Mouse (Mus musculus): ENCODE results near the gene Ccr1. TPM values are rescaled to one million over a fixed set of nuclear protein-coding genes. Genes with fewer than 3 reads are reported as not detected.
A peak's percentile ranks its signal among the peaks of the same experiment; 100 is the strongest.
"Not testable (repeated sequence)": the region's sequence is repeated elsewhere in the genome, so short reads cannot be mapped to it uniquely, and the experiment has no call there.

The Ccr1 gene
- polyA plus RNA-seq, 1 experiment from 2014 or later, result 1.2 TPM

DNA sequence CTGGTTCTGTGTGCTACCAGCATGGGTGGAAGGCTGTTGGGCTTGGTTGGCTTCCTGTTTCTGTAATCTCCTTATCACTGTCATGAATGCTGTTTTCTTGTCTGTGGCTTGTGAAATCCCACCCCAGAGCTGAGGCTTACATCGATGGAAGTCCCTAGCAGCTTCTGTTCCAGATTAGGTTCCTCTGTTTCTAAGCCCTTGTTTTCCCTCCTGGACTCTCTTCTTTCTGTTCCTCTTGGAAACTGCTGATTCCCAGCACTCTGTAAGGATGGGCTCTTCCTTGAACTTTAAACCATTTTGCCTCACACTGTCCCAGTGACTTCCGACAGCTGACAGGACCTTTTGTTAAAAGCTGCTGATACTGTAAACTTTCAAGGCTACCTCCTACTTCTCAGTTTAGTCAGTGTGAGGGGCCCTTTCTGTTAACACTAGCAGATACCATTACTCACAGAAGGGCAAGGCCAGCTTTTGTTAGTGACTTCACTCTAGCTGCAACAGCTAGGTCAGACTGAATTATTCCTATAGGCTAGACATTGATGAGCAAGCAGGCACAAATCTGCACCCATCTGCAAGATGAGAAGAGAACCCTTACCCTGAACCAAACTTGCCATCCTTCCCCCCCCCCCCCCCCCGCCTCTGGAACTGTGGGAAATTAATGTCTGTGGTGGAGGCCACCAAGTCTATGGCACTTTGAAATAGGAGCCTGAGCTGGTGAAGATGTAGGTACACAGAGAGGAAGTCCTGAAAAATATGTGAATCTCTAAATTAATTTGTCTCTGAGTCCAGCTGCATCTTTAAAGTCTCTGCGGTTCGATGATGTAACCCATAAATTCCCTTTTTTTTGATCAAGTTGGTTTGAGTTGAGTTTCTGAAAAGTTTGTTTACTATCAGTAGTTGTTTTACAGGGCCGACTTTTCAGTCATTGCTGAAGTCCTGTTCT, 36.5 kb downstream of the Ccr1 start:
- Histone ChIP-seq H3K36me3 (no peaks in the 10 kb centered on the region), H3K27ac (replicated peaks) (no peak overlapping the region), H3K4me2 (no peak overlapping the region), H3K27me3 (no peaks in the 10 kb centered on the region), H3K4me3 (no peak overlapping the region), H3K9me3 (no peaks in the 10 kb centered on the region), H3K9ac (no peak overlapping the region), H3K4me1 (replicated peaks) (no peaks in the 10 kb centered on the region)
- 80% methylated on average over 6 of the region's 6 CpGs for WGBS
- ATAC-seq (ENCODE audit: low FRiP score, low read depth), result no peak

DNA sequence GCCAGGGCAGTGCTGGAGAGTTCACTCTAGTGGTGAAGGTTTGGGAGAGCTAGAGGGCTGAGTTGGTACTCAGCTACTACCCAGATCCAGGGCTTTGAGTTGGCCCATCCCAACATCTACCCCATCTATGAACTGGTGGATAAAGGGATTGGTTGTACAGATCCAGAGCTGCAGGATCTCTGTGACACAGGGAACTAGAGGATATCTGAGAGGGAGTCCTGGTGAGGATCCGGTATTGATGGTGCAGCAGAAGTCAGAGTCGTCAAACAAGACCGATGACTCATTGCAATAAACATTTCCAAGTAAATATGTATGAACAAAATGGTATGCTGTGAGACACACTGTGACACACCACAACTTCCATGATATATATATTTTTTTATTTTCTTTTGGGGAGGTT, 37.6 kb downstream of the Ccr1 start:
- no peaks in the 10 kb centered on the region for H3K27me3 ChIP-seq
- H3K27ac ChIP-seq (replicated peaks), result no peak overlapping the region
- H3K9me3 ChIP-seq, result no peaks in the 10 kb centered on the region
- no peak overlapping the region for H3K9ac ChIP-seq
- no peak overlapping the region for H3K4me3 ChIP-seq
- WGBS, result 95% methylated on average over 3 of the region's 3 CpGs
- no peak for ATAC-seq (ENCODE audit: low FRiP score, low read depth)
- no peak overlapping the region for H3K4me2 ChIP-seq
- H3K4me1 ChIP-seq (replicated peaks), result peaks cover 2% of the 10 kb centered on the region; the same call in 1 of the 2 replicates
- no peaks in the 10 kb centered on the region for H3K36me3 ChIP-seq

DNA sequence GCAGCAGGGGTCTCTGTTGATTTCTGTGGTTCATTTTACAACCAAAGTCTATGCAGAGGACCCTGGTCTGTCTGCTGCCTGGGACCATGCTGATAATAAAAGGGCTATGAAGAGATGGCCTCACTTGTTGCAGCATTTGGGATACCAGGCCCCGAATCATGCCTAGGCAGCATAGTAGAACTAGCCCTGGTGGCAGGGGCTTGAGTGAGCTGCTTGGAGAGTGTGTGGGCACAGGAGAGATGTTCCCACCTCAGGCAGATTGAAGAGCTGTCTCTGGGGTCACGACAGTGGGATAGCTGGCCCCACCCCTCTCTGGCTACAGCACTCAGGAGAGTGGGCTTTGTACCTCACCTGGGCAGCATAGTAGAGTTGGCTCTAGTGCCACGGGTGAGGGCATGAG, 38.0 kb downstream of the Ccr1 start:
- Histone ChIP-seq H3K4me2 (no peak overlapping the region), H3K36me3 (no peaks in the 10 kb centered on the region), H3K27me3 (no peaks in the 10 kb centered on the region), H3K4me3 (no peak overlapping the region), H3K9me3 (no peaks in the 10 kb centered on the region), H3K9ac (no peak overlapping the region), H3K4me1 (replicated peaks) (peaks cover 6% of the 10 kb centered on the region), H3K27ac (replicated peaks) (no peak overlapping the region)
- WGBS, result 84% methylated on average over 3 of the region's 3 CpGs
- no peak for ATAC-seq (ENCODE audit: low FRiP score, low read depth)

DNA sequence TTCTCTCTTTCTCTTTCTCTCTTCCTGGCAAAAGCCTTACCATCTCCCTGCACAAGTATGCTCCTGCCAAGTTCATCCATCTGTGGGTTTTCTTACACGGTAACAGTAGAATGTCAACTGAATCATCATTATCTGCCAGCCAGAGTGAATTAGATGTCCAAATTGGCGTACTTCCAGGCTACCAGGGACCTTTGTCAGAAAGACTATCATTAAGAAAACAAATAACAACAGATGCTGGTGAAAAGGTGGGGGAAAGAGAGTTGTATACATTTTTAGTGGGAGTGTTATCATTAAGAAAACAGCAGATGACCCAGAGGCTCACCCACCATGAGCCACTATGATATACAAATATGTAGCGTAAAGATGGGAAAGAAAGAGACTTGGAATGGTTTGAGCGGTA, 38.6 kb downstream of the Ccr1 start:
- no peak for ATAC-seq (ENCODE audit: low FRiP score, low read depth)
- H3K27ac ChIP-seq (replicated peaks), result no peak overlapping the region
- peaks cover 7% of the 10 kb centered on the region for H3K4me1 ChIP-seq (replicated peaks)
- WGBS, result 81% methylated on average over 4 of the region's 4 CpGs
- H3K27me3 ChIP-seq, result no peaks in the 10 kb centered on the region
- no peaks in the 10 kb centered on the region for H3K9me3 ChIP-seq
- no peak overlapping the region for H3K4me2 ChIP-seq
- H3K9ac ChIP-seq, result no peak overlapping the region
- no peaks in the 10 kb centered on the region for H3K36me3 ChIP-seq
- no peak overlapping the region for H3K4me3 ChIP-seq

DNA sequence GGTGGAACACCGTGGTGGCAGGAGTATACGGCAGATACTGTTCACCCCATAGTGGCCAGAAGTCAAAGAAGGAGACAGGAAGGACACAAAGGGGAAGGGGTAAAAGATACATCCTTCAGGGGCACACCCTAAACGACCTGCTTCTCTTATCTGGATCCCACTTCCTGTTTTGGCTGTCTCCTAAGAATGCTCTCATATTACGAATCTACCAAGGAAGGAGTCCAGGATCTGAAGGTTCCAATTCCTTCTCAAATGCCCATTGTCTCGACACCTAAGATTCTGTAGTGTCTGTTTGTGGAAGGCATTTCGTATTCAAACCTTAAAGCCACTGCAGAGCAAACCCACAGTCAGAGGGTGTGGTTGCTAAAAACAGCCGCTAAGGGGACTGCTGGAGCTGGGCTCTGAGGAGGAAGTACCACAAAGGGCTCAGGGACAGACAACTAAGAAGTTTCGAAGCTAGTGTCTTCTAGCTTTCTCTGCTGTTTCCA, 39.7 kb downstream of the Ccr1 start:
- H3K4me2 ChIP-seq, result no peak overlapping the region
- no peaks in the 10 kb centered on the region for H3K27me3 ChIP-seq
- peaks cover 12% of the 10 kb centered on the region for H3K4me1 ChIP-seq (replicated peaks)
- no peaks in the 10 kb centered on the region for H3K36me3 ChIP-seq
- H3K9ac ChIP-seq, result no peak overlapping the region
- no peak overlapping the region for H3K4me3 ChIP-seq
- WGBS, result 56% methylated on average over 8 of the region's 8 CpGs
- H3K9me3 ChIP-seq, result no peaks in the 10 kb centered on the region
- H3K27ac ChIP-seq (replicated peaks), result no peak overlapping the region
- ATAC-seq (ENCODE audit: low FRiP score, low read depth), result no peak

DNA sequence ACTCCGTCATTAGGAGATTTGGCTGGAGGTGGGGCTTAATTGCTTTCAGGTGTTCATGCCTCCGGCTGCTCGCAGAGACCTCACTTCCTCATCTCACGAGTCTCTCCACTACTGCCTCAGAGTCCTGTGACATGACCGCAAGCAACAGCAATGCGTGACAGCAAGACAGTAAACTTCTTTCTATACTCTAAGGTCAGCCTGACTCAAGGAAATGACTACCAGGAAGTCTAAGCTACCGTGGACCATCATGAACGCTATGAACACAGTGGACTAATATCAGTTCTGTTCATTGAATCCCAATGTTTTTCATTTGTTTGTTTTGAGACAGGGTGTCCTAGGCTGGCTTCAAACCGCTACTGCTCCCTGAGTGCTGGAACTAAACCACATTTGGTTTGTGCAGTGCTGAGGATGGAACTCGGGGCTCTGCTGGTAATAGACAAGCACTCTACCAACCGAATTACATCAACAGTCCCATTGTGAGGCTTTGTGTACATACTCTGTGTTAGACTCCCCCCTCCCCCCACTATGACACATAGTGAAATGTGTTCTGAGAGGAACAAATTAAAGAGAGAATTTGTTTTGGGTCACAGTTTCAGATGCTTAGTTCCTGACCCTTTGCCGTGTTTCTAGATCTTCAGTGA, 40.3 kb downstream of the Ccr1 start:
- Histone ChIP-seq H3K36me3 (no peaks in the 10 kb centered on the region), H3K9ac (no peak overlapping the region), H3K27ac (replicated peaks) (no peak overlapping the region), H3K4me1 (replicated peaks) (peaks cover 17% of the 10 kb centered on the region), H3K27me3 (no peaks in the 10 kb centered on the region), H3K9me3 (no peaks in the 10 kb centered on the region), H3K4me2 (no peak overlapping the region), H3K4me3 (no peak overlapping the region)
- 84% methylated on average over 12 of the region's 12 CpGs for WGBS
- no peak for ATAC-seq (ENCODE audit: low FRiP score, low read depth)

DNA sequence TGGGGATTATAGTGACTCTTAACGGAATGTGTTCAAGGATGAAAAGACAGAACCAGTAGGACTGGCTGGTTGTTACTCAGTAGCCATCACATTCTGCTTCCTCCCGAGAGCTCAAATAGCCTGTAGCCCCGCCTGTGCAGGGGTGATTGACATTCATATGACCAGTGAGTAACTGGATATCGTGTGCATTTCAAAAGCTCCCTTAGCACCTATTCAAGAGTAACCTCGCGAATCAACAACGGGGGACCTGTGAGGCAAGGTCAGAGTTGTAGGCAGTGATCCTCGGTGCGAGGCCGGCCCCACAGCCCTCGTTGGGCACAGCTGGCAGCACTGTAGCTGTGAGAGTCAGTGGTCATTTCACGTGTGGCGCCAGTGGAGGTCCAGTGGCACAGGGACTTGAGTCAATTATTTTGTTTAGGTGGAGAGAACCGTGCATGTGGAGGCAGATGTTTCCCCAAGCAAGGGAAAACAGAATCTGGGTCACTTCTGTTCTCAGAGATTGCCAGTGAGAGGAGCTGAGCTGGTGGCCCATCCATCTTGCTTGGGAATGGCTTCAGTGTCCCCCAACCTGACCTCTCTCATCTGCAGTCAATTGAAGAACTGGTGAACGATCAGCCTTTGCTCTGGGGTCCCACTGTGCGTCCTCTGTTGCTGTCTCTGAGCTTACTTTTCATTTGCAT, 41.1 kb downstream of the Ccr1 start:
- Histone ChIP-seq H3K27me3 (no peaks in the 10 kb centered on the region), H3K4me2 (no peak overlapping the region), H3K9ac (no peak overlapping the region), H3K4me1 (replicated peaks) (peaks cover 20% of the 10 kb centered on the region), H3K36me3 (no peaks in the 10 kb centered on the region), H3K4me3 (no peak overlapping the region), H3K27ac (replicated peaks) (no peak overlapping the region), H3K9me3 (no peaks in the 10 kb centered on the region)
- WGBS, result 62% methylated on average over 16 of the region's 16 CpGs
- ATAC-seq (ENCODE audit: low FRiP score, low read depth), result no peak

DNA sequence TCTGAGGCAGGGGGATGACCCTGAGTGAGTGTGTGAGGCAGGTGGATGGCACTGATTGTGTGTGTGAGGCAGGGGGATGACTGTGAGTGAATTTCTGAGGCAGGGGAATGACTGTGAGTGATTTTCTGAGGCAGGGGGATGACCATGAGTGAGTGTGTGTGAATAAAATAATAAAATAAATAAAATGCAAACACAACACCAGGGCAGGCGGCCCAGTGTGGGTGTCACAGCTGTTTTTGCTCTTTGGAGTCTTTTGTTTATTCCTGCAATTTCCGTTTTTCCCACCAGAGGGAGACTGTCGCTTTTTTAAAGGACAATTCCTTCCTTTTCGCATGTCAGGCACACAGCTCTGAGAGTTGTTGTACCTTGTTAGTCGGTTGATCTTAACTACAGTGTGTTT, 42.5 kb downstream of the Ccr1 start:
- 0 out of 2 replicates have a peak overlapping the region, but pooled peaks have one; percentile 0 for H3K27ac ChIP-seq (replicated peaks)
- H3K9me3 ChIP-seq; H3K36me3 ChIP-seq; ATAC-seq (ENCODE audit: low FRiP score, low read depth); H3K27me3 ChIP-seq: not testable (repeated sequence)
- peak overlapping the region; percentile 39; the same call in 1 of the 2 replicates for H3K9ac ChIP-seq
- peaks cover 20% of the 10 kb centered on the region for H3K4me1 ChIP-seq (replicated peaks)
- WGBS, result 5% methylated on average over 5 of the region's 5 CpGs
- H3K4me3 ChIP-seq, result peak overlapping the region; percentile 67
- H3K4me2 ChIP-seq, result peak overlapping the region; percentile 90

DNA sequence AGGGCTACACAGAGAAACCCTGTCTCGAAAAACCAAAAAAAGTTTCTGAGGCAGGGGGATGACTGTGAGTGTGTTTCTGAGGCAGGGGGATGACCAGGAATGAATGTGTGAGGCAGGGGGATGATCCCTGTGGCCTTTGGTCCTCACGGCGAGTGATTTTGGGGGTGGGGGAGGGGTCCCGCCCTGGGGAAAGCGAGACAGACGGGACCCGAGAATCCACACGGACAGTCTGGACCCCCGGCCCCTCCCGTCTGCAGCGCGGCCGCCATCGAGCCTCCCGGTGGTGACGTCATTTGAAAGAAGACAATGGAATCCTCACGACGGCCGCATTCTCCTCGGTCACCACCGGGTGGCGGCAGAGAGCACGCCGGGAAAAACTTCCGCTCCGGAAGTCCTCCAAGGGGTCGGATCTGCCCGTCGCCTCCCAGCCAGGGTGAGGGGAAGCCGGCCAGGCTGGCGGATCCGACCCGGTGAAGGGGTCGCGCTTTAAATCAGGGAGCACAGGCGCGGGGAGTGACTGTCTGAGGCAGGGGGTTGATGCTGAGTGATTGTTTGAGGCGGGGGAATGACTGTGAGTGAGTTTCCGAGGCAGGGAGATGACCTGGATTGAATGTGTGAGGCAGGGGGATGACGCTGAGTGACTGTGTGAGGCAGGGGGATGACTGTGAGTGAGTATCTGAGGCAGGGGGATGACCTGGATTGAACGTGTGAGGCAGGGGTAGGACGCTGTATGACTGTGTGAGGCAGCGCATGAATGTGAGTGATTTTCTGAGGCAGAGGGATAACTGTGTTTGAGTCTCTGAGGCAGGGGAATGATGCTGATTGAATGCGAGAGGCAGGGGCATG, 43.2 kb downstream of the Ccr1 start:
- ATAC-seq (ENCODE audit: low FRiP score, low read depth), result peak; percentile 87
- no peaks in the 10 kb centered on the region for H3K9me3 ChIP-seq
- WGBS, result 6% methylated on average over 44 of the region's 44 CpGs
- H3K36me3 ChIP-seq, result no peaks in the 10 kb centered on the region
- H3K27me3 ChIP-seq, result no peaks in the 10 kb centered on the region
- H3K4me3 ChIP-seq, result peak overlapping the region; percentile 67
- H3K4me1 ChIP-seq (replicated peaks), result peaks cover 20% of the 10 kb centered on the region
- peak overlapping the region; percentile 99 for H3K27ac ChIP-seq (replicated peaks)
- H3K9ac ChIP-seq, result peak overlapping the region; percentile 86
- peak overlapping the region; percentile 90 for H3K4me2 ChIP-seq

DNA sequence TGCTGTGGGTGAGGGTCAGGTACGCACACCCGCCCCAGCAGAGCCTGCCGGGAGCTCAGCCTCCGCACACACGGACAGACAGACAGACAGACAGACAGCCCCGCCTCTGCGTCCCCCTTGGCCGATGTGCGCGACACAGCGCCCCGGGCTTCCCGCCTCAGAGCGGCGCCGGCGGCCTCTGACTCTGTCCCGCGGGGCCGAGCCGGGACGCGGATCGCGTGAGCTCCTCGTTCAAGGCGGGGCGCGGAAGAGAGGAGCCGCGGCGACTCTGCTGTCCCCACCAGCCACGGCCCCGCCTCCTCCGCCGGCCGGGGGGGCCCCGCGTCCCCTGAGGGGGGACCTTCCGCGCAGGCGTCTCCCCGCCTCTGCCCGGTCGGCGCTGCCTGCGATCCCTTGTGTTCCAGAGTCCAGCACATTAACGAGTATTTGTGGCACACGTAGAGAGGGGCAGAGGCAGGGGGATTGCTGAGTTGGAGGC, 43.9 kb downstream of the Ccr1 start:
- Histone ChIP-seq H3K36me3 (no peaks in the 10 kb centered on the region), H3K4me1 (replicated peaks) (peaks cover 20% of the 10 kb centered on the region), H3K9ac (peak overlapping the region; percentile 86), H3K4me2 (peak overlapping the region; percentile 90), H3K9me3 (no peaks in the 10 kb centered on the region), H3K27me3 (no peaks in the 10 kb centered on the region), H3K27ac (replicated peaks) (peak overlapping the region; percentile 99), H3K4me3 (peak overlapping the region; percentile 67)
- peak; percentile 88 for ATAC-seq (ENCODE audit: low FRiP score, low read depth)
- WGBS, result under 1% methylated on average over 49 of the region's 49 CpGs

DNA sequence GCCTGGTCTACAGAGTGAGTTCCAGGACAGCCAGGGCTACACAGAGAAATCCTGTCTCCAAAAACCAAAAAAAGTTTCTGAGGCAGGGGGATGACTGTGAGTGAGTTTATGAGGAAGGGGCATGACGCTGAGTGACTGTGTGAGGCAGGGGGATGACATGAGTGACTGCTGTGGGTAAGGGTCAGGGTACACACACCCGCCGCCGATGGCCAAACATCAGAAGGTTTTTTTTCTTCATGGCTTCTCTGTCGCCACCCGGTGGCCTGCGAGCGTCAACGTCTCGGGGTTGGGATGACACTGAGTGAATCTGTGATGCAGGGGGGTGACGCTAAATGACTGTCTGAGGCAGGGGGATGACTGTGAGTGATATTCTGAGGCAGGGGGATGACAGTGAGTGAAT, 44.5 kb downstream of the Ccr1 start:
- 0% methylated on average over 11 of the region's 11 CpGs for WGBS
- H3K9ac ChIP-seq, result peak overlapping the region; percentile 86
- H3K9me3 ChIP-seq, result not testable (repeated sequence)

More for the DNA sequence above, 44.5 kb downstream of the Ccr1 start:
- peak; percentile 35 for ATAC-seq (ENCODE audit: low FRiP score, low read depth)
- not testable (repeated sequence) for H3K27me3 ChIP-seq, H3K36me3 ChIP-seq
- peak overlapping the region; percentile 90 for H3K4me2 ChIP-seq
- H3K27ac ChIP-seq (replicated peaks), result peak overlapping the region; percentile 99
- peaks cover 20% of the 10 kb centered on the region for H3K4me1 ChIP-seq (replicated peaks)
- peak overlapping the region; percentile 67 for H3K4me3 ChIP-seq
